Mouse (Mus musculus) embryo, embryonic 10 days (tissue): Measurements from ENCODE around the gene Treml1.

Experiments
- DNase-seq: peaks from one replicate; pipeline ENCODE4 v3.0.0-alpha.2; 2015; ENCODE audit warnings: low spot score

Treml1 gene

GRCm38 (mm10) chr17:48409380-48410298 lies 49.9 kb downstream of the Treml1 start, which contains the start of the genes Nfya and Oard1:
Gene Nfya (minus strand): TSS chr17:48409906.
Gene Oard1 (plus strand): TSS chr17:48410014.
- DNase-seq = peak; percentile 99

- DNase-seq = peak; percentile 44
These were observed 50.6 kb downstream of the Treml1 start for GRCm38 (mm10) chr17:48410299-48410785.

DNA sequence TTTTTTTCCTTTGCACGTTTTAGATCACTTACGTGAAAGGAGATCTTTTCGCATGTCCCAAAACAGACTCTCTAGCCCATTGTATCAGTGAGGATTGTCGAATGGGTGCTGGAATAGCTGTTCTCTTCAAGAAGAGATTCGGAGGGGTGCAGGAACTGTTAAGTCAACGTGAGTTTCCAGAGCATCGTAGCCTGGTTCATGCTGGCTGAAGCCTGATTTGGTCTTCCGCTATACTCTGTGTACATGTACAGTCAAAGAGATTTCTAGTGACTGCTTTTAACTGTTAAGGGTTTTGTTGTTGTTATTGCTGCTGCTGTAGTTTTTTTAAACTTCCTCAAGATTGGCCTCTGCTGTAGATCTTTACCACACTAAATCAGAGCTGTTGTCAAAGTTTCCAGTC lies 51.5 kb downstream of the Treml1 start:
- DNase-seq = no peak

DNA sequence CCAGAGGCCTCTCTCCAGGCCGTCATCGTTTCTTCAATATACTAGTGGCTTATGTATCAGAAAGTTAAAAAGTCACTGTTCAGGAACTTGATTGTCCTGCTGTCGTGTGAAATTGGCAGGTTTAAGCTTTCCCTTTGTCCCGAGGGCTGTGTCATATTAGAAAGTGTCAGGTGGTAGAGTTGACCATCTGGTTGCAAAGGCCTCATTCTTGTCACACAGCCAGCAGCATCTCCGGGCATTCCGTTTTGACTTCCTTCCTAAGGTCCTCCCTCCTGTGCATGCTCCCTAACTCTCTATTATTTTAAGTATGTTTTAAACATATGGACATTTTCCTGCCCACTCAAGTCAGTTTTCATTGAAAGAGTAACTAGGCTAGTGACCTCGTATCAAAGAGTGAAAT lies 56.3 kb downstream of the Treml1 start:
- DNase-seq = no peak
